Mouse (Mus musculus) cerebellum, adult 2 months (tissue): Measurements from ENCODE around the gene Rsu1.

Experiments used
- CTCF ChIP-seq: fragments of 200-500 bp; IDR thresholded peaks from 2 replicates; pipeline ENCODE4 v1.5.1; 2011; ENCODE audit warnings: low read depth, mild to moderate bottlenecking, control low read depth, low read length, moderate library complexity, borderline replicate concordance; ENCODE audit not compliant: insufficient read depth
- POLR2A ChIP-seq: fragments of 200-500 bp; IDR thresholded peaks from 2 replicates; pipeline ENCODE4 v1.6.1; 2011; ENCODE audit warnings: low read length, control low read depth, borderline replicate concordance; ENCODE audit not compliant: insufficient read depth

DNA sequence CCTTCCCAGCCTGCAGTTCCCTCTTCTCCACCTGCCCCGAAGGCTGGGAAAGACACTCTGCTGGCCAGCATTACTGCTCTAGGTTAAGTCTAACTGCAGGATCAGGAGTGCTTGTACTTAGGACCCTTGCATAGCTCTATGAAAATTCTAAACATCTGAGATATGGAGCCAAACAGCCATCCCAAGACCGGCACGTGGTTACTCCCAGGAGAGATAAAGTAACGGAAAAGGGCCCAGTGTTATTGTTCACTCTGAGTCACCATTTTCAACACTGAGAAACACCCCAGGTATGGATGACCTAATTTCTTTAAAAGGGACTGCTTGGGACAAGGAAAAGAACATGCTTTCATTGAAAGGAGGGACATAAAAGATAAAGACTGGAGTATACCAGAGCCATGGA, 45.2 kb downstream of the Rsu1 start:
- TF ChIP-seq POLR2A (no peak), CTCF (no peak)
